Mouse (Mus musculus): Measurements from ENCODE around the gene Plxdc1.
A peak's percentile ranks its signal among the peaks of the same experiment; 100 is the strongest.
"Not testable (repeated sequence)": the region's sequence is repeated elsewhere in the genome, so short reads cannot be mapped to it uniquely, and the experiment has no call there.

Gene Plxdc1

DNA sequence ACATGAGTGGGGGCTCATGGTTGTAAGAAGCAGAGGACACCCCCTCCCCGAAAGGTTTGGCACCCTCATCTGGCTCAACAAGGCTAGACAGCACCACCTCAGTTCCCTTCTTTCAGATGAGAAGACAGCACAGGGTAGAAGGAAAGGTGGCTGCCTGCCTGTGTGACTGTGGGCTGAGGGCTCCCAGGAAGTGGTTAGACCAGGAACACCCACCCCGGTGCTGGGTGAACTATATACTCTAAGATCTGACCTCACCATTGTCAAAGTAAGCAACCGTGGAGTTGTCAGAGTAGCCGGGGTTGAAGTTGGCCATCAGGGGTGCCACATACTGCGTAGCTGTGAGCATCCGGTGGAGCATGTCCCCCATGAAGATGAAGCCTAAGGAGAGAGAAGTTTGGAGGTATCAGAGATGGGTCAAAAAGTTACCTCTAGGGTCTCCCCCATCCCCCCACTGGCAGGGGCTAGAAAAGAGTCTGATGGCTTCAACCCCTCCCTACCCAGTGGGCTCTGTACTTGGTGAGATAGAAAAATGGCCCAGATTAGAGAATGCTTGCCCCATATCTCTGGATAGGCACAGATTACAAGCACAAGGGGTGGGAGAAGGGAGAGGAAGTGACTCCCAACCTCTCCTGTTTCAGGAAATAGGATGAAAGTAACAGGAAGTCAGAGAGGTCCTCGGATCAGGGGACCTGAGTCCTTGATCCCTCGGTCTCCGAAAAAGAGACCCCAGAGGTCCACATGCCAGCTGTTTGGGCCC, 30.9 kb downstream of the Plxdc1 start:
- no peak for DNase-seq (ENCODE audit: low read depth, low spot score)

DNA sequence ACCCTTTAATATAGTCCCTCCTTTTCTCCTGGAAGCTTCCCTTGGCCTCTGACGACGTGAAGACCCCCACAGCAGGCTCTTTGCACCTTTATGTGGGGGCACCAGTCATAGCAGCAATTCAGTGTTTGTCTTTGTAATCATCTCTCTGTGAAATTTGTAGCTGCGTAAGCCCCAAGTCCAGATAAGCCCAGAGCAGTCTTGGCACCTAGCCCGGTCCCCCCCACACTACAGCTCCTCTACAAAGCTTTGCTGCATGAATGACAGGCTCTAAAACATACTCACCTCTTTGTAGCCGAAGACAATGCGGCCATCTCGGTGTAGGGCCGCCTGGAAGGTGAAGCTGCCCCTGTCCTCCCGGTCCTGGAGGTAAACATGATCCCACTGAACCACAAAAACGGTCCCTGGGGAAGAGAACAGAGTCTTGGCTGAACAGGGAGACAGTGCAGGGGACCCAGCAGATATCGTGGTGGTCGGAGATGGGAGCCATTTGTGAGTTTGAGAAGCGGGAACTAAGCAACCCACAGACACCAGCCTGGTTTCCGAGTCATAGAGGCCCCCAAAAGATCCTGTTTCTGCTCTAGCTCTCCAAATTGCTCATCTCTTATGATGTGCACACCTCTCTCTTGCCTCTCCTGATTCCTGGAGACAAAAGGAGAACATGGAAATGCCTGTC, 31.6 kb downstream of the Plxdc1 start:
- no peak for DNase-seq (ENCODE audit: low read depth, low spot score)

DNA sequence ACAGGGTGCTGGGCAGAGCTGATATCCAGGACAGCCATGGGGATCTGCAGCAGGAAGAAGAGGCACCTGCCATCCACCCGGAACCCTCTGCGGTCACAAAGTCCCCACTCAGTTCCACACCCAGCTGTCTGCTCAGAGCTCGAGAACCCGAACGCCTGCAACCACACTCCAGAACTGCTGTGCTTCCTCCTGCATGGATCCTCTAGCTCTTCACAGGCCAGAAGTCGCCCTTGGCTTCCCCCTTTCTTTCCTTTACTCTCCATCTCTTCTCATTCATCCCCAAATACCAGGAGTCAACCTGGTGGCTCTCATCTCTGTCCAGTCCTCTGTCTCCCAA, 32.3 kb downstream of the Plxdc1 start:
- no peak for DNase-seq (ENCODE audit: low read depth, low spot score)

DNA sequence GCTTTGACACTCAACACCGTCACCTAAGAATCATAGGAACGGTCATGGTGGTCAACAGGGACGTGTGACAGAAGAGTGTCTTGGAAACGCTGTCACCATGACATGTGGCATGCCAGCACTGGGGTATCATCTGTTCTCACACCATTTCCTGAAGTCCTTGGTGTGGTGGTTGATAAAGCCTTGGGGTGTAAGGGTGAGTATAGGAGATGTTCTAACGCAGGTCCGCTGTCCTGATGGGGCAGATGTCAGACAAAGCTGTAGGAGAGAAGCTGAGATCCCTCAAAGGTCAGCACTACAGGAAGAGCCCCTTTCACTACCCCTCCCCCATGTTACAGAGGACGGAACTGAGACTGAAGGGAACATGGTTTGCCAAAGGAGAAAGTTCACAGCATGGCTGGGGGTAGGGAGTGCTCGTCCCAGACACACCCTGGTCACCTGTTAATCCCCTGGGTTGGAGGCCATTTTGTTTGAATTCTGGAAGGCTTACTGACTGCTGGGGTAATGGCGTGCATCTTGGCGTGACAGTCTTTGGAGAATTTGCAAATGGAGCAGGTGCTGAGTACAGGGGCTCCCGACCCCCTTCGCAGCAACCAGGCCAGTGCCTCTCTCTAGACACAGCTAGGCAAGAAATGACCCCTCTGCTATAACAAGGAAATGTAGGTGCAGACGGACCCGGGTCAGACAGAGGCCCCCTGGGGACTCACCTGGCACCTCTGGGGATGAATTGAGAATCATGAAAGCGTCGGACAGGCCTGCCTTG, 32.9 kb downstream of the Plxdc1 start:
- peak; percentile 50 for DNase-seq (ENCODE audit: low read depth, low spot score)

DNA sequence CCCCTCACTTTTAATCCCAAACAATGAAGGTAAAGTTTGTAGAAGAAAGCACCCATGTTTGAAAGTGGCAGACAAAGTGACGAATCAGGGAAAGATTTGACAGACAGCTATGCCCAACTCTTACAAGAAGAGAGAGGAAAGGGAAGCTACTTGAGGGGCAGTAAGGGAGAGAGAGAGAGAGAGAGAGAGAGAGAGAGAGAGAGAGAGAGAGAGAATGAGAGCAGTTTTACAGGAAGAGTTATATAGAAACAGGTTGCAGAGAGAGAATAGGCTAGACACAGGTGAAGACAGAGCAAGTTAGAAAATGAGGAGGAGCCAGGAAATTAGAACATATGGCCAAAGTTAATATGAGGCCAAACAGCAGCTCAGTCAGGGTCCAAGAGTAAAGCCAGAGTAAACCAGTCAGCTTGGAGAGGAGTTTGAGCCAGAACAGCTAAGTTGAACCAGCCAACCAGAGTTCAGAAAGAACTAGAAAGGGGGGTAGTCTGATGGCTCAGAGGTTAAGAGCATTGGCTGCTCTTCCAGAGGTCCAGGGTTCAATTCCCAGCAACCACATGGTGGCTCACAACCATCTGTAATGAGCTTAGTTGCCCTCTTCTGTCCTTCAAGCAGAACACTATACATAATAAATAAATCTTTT, 33.8 kb downstream of the Plxdc1 start:
- DNase-seq (ENCODE audit: low read depth, low spot score), result no peak

DNA sequence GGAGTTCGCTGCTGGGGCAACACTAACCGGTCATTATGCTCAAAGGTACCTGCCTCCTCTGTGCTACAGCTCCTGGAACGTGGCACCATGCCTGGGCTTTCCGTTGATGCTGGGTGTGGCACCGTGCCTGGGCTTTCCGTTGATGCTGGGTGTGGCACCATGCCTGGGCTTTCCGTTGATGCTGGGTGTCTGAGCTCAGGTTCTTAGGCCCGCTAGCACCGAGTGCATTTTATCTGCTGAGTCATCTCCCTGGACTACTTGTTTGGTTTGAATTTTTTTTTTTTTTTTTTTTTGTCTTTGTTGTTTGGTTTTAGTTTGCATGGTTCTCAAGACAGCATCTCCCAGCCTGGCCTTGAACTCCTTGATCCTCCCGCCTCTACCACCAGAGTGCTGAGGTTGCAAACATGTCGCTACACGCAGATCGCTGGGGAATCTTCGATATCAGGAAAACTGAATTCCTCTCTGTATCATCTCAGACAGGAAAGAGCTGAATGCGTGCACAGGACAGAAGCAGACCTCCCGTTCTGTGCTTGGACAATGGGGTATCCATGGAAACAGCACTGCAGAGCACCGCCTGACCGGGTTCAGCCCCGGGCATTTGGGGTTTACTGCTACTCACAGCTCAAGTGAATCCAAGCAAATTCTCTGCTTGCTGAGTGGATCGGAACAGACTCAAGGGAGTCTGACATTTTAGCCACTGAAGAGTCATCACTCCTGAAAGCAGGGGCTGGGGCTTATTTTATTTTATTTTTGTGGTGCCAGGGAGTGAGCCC, 36.4 kb downstream of the Plxdc1 start:
- DNase-seq (ENCODE audit: low read depth, low spot score), result peak; percentile 91

DNA sequence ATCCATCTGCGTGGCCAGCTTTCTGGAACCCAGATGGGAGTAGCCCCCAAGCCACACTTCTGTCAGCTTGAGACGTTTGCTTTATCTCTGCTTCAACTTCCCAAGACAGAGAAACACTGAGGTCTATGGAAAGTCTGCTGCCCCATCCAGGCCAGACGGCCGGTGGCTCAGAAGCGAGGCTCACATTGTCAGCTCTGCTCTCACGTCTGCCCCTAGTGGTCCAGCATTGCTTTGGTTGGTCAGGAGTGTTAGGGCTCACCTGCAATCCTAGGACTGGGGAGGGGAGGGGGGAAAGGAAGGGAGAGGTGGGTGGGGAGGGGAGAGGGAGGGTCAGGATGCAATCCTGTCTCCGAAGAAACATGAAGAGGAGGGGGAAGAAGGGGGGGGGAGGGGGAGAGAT, 38.8 kb downstream of the Plxdc1 start:
- DNase-seq (ENCODE audit: low read depth, low spot score), result peak; percentile 89

DNA sequence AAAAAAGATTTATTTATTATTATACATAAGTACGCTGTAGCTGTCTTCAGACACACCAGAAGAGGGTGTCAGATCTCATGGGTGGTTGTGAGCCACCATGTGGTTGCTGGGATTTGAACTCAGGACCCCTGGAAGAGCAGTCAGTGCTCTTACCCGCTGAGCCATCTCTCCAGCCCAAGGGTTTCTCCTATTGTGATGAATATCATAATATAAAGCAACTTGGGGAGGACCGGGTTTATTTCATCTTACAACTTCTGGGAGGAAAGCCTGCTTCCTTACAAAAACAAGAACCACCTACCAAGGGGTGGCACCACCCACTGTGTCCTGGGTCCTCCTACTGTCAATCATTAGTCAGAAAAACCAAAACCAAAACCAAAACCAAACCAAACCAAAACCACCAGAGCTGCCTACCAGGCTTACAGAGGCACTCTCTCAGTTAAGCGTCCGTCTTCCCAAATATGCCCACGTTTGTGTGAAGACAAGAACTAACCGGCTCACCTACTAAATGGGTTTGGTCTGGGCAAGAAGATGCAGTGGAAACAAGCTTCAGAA, 40.4 kb downstream of the Plxdc1 start:
- not testable (repeated sequence) for DNase-seq (ENCODE audit: low read depth, low spot score)

DNA sequence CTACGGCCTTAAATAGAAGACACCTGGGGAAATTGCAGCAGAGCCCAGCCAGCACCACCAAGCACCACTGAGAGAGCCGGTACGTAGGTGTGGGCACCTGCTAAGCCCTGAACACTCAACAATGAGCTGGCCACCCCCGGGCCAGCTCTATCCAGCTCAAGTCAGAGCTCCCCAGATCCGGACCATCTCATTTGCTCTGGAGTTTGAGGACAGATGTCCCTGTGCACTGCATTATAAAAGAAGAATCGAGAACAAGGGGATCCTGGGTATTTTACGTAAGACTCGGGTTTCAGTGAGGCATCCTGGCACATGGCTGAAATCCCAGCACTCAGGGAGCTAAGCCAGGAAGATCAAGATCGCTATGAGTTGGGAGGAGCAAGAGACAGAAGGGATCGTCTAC, 41.2 kb downstream of the Plxdc1 start:
- no peak for DNase-seq (ENCODE audit: low read depth, low spot score)

DNA sequence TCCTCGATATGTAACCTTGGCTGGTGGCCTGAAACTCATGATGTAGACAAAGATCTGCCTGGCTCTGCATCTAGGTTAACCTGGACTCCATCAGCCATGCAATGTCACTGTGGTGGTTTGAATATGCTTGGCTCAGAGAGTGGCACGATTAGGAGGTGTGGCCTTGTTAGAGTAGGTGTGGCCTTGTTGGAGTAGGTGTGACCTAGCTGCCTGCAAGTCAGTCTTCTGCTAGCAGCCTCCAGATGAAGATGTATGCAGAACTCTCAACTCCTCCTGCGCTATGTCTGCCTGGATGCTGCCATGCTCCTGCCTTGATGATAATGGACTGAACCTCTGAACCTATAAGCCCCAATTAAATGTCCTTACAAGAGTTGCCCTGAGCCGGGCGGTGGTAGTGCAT, 43.0 kb downstream of the Plxdc1 start:
- DNase-seq (ENCODE audit: low read depth, low spot score), result peak; percentile 71

DNA sequence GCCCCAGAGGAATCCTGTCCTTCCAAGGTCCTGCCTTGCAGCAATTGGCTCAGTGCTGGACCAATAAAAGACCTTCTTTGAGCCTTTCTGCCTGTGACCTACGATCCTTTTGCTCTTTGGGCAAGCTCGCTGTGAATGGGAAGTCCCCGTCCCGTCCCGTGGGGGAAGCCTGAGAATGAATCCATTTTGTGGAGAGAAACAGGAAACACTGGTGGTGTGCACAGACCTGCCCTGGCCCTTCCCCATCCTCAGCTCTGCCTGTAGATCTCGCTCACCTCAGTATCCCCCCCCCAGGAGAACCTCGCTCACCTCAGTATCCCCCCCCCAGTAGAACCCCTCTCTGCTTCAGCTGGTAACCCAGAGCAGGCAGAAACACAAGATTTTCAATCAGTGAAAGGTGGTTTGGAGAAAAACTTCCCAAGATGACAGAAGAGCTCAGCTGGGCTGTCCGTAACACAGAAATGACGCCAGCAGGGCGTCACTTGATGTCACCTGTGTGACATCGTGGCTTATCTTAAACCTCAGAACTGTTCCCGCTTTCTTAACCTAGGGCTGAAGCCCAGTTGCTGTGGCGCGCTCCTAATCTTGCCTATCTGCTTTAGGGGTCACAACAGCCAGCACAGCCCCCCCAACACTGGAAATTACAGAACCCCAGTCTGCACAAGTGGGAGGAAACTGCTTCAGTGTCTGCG, 43.7 kb downstream of the Plxdc1 start:
- DNase-seq (ENCODE audit: low read depth, low spot score), result no peak

DNA sequence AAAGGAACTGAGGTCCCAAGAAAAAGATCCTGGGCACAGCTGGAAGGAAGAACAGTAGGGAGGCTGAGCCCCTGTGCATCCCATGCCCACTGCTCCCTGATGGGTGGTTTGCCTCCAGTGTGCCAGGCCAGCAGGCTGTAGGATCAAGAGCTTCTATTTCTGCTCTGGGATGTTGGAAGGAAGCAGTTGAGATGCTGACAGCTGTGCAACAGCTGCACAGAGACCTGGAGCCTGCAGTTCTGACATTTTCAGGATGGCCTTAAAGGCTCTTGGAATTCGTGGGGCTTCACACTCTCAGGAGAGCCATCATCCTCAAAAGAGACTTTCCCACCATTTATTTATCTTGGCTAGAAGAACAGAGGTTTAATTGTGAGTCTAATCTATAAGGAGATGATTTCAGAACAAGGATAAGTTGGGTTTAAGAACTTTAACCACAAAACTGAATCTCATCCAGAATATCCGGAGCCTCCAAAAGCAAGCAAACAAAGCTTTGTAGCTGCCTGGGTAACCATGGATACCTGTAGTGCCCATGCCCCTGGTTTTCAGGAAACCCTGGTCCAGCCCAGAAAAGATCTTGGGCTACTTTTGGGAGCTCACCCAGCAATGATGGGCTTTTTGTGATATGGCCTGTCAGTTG, 48.7 kb downstream of the Plxdc1 start:
- no peak for DNase-seq (ENCODE audit: low read depth, low spot score)

DNA sequence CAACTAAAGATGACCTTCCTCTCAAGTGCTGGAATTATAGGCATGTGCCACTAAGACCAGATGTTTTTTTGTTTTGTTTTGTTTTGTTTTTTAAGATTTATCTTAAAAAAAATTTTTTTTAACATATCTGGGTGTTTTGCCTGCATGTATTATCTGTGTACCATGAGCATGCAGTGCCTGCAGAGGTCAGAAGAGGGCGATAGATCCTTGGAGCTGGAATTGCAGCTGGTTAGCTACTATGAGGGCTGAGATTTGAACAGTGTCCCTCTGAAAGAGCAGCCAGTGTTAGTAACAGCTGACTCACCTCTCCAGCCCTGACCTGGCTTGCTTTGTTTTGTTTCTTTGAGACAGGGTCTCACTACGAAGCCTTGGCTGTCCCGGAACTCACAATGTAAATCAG, 49.5 kb downstream of the Plxdc1 start:
- peak; percentile 77 for DNase-seq (ENCODE audit: low read depth, low spot score)

DNA sequence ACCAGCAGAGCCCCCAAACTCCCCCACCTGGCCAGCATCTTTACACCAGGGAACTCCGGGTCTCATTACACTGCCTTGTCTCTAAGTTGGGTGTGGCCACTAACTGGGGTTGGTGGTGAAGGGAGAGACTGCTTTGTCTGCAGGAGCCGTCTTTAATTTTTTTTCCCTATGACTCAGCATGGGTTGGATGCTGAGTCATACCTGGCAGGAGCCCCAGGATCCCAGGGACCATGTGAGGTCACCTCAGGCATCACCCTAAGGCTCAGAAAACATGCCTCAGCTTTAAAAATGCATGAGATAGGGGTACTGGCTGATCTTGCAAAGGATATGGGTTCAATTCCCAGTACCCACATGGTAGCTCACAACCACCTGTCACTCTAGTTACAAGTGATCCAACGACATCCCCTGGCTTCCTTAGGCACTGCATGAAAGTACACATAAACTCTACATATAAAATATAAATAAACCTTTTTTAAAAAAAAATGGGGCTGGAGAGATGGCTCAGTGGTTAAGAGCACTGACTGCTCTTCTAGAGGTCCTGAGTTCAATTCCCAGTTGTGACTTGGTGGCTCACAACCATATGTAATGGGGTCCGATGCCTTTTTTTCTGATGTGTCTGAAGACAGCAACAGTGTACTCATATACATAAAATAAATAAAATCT, 50.2 kb downstream of the Plxdc1 start:
- DNase-seq (ENCODE audit: low read depth, low spot score), result peak; percentile 50

DNA sequence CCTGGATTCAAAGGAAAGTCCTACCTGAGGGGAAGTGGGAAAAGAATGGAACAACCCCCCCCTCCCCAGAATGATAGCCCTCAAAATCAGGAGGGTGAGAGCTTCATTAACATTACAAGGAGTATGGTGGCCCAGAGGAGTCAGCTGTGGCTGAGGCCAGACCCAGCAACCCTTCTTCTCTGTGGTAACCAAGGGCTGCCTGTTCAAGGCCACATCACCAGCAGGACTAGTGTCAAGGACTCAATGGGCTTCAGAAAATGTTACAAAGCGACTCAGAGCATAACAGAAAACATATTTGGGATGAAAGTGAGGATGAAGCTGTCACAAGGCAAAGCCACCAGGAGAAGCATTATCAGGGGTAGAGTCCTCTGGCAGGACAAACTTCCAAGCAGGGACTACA, 52.7 kb downstream of the Plxdc1 start:
- peak; percentile 43 for DNase-seq (ENCODE audit: low read depth, low spot score)

DNA sequence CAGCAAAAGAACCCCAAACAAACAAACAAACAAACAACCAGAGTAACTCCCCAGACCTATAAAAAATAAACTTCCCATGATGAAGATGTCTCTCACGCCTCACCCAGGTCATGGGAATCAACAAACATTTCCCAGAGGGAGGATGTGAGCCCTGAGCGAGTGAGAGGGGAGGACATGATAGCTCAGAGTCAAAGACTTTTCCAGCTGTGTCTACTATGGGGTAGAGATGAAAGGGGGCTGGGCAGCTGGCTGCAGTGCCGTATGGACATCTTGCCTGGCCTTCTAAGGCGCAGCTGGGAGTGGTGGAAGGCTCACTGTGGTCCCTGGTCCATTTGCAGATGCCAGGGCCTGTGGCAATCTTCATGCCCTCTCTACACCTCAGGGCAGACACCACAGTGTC, 57.3 kb downstream of the Plxdc1 start:
- no peak for DNase-seq (ENCODE audit: low read depth, low spot score)

DNA sequence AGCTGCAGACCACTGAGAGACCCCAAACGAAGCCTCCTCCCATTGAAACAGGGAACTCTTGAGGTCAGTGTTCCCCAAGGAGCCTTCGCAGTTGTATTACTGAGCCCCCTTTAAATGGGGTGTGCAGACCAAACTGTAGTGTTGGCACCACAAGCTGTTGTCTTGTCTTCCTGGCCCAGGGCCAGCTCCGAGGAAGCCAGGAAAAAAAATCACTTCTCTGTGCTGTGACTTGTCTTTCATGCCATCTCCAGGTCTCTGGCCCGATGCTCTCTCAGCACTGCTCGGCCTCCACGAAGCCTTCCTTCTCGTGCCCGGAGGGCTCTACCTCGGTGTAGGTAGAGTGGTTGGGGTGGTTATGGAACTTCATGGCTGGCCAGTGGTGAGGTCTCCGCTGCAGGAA, 62.0 kb downstream of the Plxdc1 start:
- DNase-seq (ENCODE audit: low read depth, low spot score), result no peak

DNA sequence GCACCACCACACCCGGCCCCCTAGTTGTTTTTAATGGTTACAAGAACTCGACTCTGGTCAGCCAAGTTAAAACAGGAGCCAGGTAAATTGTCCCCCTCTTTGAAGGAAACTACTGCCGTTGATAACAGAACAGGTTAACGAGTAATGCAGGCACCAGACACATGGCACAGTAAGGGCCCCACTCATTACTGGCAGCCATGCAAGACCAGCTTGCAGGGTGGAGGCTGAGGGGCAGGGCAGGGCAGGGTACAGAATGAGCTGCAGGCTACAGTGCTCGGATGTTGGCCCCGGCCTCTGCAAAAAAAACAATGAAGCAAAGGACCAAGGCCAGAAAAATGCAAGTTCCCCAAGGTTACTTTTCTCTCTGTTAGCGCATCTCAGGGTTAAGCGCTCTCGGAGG, 62.6 kb downstream of the Plxdc1 start:
- DNase-seq (ENCODE audit: low read depth, low spot score), result no peak

DNA sequence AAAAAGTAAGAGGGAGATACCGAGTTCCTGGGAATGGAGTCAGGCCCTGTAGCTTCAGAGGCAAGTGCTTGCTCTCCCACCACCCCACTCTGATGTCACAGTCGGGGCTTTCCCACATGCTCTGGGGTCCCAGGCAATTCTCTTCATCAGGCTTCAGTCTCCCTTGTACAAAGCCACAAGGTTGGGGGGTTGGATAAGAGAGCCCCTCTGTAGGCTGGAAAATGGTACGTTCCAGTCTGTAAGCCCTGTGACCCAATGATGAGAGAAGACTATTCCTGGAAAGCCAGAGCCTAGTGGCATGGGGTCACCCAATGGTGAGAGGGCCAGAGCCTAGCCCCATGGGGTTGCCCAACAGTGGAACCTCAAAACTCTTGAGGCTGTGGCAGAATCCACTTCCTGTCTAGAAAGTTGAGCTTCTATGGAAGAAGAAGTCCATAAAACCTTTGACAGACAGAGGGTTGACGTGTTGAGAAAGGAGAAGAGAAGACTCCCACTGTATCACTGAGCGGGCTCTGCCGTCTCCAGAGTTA, 70.2 kb downstream of the Plxdc1 start:
- peak; percentile 76 for DNase-seq (ENCODE audit: low read depth, low spot score)

All from R1 (cell line).